Mouse (Mus musculus) B cell, adult 2 months (primary cell): ENCODE results near the gene Ppfia3.

Experiments
- DNase-seq, 2 experiments: peaks; one replicate each; pipeline ENCODE4 v3.0.0; 2022

Ppfia3 gene

DNA sequence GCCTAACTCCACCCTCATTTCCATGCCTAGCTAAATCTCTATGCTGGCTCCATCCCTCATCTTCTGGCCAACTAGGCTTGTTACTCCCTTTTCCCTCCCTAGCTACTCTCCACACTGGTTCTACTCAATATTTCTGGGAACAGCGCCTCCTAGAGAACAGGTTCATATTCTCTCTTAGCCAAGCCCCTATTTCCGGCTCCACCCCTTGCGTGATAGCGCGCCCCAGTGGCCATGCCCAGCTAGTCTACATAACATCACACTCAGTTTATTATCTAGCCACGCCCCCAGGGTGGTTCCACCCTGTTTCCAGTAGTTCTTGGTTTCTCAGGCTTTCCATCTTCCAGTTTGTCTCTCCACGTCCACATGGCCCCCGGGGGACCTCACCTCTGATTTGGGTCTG, 25.5 kb downstream of the Ppfia3 start:
- DNase-seq, result peak; percentile 89 to 94

GRCm38 (mm10) chr7:45340669-45341068, 26.1 kb downstream of the Ppfia3 start:
- DNase-seq, result peak; percentile 26 to 36

- DNase-seq, result no peak
Measured at GRCm38 (mm10) chr7:45340066-45340442, 26.8 kb downstream of the Ppfia3 start.

- DNase-seq, result peak; percentile 65 to 66
Measured at GRCm38 (mm10) chr7:45339410-45340065, 27.3 kb downstream of the Ppfia3 start.

DNA sequence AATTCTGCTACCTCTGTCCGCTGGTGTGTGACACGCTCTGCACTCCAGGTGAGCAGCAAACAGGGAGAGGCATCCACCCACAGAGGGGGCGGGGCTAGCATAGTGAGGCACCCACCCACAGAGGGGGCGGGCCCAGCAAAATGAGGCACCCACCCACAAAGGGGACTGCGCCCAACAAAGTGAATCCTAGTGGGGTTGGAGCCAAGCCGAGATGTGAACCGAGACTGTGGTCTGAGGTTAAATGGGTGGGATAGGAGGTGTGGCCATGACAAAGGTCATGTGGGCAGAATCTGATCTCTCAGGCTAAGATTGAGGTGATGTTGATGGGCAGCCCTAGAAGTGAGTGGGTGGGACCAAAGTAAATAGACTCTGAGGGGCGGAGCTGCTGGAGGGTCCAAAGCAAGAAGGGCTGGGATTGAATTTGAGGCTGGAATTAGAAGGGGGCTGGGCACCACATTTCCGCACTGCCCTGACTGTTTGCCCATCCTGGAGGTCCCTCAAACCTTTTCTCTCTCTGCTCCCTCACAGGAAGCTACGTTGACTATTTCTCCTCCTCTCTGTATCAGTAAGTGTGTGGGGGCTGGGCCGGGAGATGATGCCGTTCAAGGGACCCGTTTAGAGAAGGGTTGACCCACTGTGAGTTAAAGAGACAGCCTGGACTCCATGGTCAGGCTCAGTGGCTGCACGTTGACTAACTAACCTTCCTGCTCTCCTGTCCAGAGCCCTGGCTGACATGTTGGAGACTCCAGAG, 28.5 kb downstream of the Ppfia3 start:
- peak; percentile 56 for DNase-seq

DNA sequence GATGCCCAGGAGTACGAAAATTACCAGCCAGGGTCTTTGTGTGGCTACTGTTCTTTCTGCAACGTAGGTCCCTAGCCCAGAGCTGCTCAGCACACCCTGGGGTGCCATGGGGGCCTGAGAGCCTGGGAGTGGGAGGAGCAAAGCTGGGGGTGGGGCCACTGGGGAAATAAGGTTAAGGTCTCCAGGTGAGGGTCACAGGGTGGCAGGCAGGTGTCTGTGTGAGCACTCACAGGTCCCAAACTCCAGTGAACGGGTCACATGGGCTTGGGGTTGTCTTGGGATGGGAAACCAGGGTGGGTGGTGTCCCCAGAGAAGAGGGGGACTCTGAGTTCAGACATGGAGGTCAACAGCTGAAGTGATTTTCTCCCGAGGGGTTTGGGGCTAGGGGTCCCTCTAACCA, 29.4 kb downstream of the Ppfia3 start:
- peak in 1 of 2 experiments; percentile 12 for DNase-seq

- DNase-seq, result no peak
Measured at GRCm38 (mm10) chr7:45336319-45336718, 30.5 kb downstream of the Ppfia3 start.

GRCm38 (mm10) chr7:45335056-45335455, 31.8 kb downstream of the Ppfia3 start, which contains the start of gene Hrc:
Hrc (plus strand) TSS chr7:45335290.
- no peak for DNase-seq

DNA sequence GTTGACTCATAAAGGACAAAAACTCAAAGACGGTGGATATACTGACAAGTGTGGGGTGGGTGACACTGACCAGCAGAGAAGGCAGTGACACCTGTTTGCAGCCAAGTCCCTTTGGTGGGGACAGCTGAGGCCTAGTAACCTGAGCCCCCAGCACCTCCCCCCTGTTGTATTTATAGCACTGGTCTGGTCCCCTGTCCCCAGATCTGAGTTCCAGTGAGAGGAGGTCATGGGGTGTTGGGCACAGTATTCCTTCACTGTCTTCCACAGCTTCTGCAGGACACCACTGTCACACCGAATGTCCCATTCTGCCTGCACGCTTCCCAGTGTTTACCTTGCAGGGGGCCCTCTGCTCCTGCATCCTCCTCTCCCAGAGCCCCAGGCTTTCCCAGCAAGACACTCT, 32.2 kb downstream of the Ppfia3 start:
- DNase-seq, result no peak

GRCm38 (mm10) chr7:45333431-45333982, 33.3 kb downstream of the Ppfia3 start, which contains the start of gene Trpm4:
Trpm4 (minus strand) TSS chr7:45333780.
- DNase-seq, result peak; percentile 92 to 93

GRCm38 (mm10) chr7:45332685-45333425, 34.0 kb downstream of the Ppfia3 start:
- DNase-seq, result peak in 1 of 2 experiments; percentile 45

DNA sequence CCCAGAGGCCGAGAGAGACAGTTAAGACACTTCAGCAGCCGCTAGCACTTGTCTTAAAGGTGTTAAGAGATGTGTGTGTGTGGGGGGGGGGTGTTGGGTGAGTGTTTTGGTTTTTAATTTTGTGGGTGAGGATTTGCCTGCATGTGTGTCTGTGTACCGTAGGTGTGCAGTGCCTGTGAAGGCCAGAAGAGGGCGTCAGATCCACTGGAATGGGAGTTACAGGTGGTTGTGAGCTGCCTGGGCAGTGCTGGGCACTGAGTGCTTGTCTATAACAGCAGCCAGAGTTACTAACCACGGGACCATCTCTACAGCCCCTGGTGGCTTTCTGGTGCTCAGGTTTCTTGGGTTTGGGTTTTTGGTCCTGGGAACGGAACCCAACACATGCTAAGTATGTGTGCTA, 35.3 kb downstream of the Ppfia3 start:
- no peak for DNase-seq

DNA sequence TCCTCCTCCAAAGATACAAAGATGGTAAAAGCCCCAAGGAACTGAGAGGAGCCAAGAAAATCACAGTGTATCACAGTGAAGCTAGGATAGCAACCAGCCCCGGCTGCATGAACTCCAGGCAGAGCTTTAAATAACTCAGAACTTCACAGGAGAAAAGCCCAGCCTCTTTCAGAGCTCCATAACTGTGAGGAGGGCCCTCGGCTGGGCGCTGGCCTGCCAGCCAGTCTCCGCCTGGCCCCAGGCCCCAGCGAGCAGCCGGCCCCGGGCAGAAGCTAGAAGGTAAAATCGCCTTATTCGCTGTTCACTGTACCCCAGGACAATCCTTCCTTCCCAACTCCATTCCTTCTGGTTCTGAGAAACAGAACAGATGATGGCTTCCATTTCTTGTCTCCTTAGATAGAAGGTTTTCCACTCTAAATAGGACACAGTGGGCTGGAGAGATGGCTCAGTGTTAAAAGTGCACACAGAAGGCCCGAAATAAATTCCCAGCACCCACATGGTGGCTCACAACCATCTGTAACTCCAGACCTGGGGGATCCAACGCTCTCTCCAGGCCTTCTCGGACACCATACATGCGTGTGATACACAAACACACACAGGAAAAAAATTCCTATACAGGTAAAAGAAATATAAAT, 37.9 kb downstream of the Ppfia3 start:
- no peak for DNase-seq

DNA sequence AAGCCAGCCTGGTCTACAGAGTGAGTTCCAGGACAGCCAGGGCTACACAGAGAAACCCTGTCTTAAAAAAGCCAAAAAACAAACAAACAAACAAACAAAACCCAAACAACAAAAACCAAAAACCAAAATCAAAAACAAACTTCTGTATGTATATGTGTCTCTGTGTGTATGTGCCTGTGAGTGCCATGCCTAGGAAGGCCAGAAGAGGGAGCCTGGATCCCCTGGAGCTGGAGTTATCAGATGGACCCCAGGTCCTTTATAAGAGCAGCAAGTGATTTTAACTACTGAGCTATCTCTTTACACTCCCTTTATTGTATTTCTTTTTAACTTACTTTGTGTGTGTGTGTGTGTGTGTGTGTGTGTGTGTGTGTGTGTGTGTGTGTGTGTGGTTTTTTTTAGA, 41.0 kb downstream of the Ppfia3 start:
- no peak for DNase-seq

GRCm38 (mm10) chr7:45323069-45323468, 43.8 kb downstream of the Ppfia3 start:
- no peak for DNase-seq

- DNase-seq, result no peak
Measured at GRCm38 (mm10) chr7:45322245-45322644, 44.6 kb downstream of the Ppfia3 start.

- no peak for DNase-seq
Measured at GRCm38 (mm10) chr7:45316536-45316935, 50.3 kb downstream of the Ppfia3 start.

- DNase-seq, result no peak
Measured at GRCm38 (mm10) chr7:45315182-45315701, 51.6 kb downstream of the Ppfia3 start.

DNA sequence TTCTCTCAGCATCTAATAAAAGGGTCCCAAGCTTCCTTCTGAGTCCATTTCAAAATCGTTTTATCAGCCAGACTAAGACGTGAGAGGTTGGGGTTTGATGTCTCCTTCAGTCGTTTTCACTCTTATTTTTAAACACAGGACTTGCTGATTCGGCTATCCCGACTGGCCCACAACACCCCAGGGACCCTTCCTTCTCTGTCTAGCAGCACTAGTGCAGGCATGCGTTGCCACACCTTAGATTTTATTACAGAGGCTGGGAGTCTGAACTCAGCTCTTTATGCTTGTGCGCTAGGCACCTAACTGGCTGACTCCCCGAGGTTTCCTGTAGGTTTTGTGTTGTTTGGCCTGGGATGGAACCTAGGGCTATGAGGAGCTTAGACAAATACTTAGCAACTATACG, 53.3 kb downstream of the Ppfia3 start:
- DNase-seq, result no peak

GRCm38 (mm10) chr7:45312686-45313453, 53.9 kb downstream of the Ppfia3 start:
- DNase-seq, result no peak

- no peak for DNase-seq
Measured at GRCm38 (mm10) chr7:45312023-45312422, 54.8 kb downstream of the Ppfia3 start.

DNA sequence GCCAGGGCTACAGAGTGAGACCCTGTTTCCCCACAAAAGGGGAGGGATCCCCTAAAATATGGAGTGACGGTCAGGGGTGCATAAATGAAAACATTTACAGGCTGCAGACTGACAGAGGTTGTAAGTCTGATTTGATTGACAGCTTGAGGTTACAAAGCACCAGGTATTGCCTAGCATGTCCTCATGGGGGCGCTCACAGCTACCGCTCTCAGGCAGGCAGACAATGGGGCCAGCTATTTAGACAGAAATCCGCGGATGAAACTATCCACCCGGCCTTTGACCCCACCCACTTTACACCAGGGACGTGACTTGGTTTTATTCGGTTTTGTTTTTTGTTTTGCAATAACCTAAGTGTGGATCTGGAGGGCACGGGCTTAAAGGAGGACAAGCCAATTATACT, 57.4 kb downstream of the Ppfia3 start:
- peak; percentile 70 to 75 for DNase-seq
